Mouse (Mus musculus) heart, postnatal 0 days (tissue): ENCODE data around the gene Zbtb38. TPM values are rescaled to one million over a fixed set of nuclear protein-coding genes. Genes with fewer than 3 reads are reported as not detected.

Experiments
- ATAC-seq: fragments of 200-750 bp; cut with Nextera tagmentation; 2 replicates; pipeline ENCODE4 v1.8.0; 2017; ENCODE audit warnings: low read depth, moderate number of reproducible peaks, moderate library complexity; ENCODE audit not compliant: insufficient read depth
- DNase-seq: peaks from one replicate; pipeline ENCODE4 v3.0.0-alpha.2; 2016; ENCODE audit warnings: low spot score
- H3K27ac ChIP-seq: fragments of 300-500 bp; sonication (generic); 2 replicates; pipeline ENCODE4 v1.5.1; 2014; ENCODE audit warnings: low read depth, mild to moderate bottlenecking
- H3K27me3 ChIP-seq: fragments of 300-500 bp; sonication (generic); 2 replicates; pipeline ENCODE4 v1.6.1; 2014; ENCODE audit warnings: low read length, mixed read lengths; ENCODE audit not compliant: control insufficient read depth, insufficient read depth
- H3K36me3 ChIP-seq: fragments of 300-500 bp; sonication (generic); replicated peaks from 2 replicates; pipeline ENCODE4 v1.6.1; 2014; ENCODE audit warnings: low read length, mixed read lengths; ENCODE audit not compliant: control insufficient read depth, insufficient read depth
- H3K4me1 ChIP-seq: fragments of 300-500 bp; sonication (generic); 2 replicates; pipeline ENCODE4 v1.6.1; 2014; ENCODE audit warnings: antibody characterized with exemption; ENCODE audit not compliant: control insufficient read depth, insufficient read depth
- H3K4me2 ChIP-seq: fragments of 300-500 bp; sonication (generic); 2 replicates; pipeline ENCODE4 v1.6.1; 2014; ENCODE audit warnings: low read depth, mild to moderate bottlenecking, low read length, moderate library complexity
- H3K4me3 ChIP-seq: fragments of 300-500 bp; sonication (generic); 2 replicates; pipeline ENCODE4 v1.5.1; 2014; ENCODE audit warnings: low read depth, low read length
- H3K9ac ChIP-seq: fragments of 300-500 bp; sonication (generic); replicated peaks from 2 replicates; pipeline ENCODE4 v1.6.1; 2014; ENCODE audit warnings: low read depth, low read length, mixed read lengths
- H3K9me3 ChIP-seq: fragments of 300-500 bp; sonication (generic); replicated peaks from 2 replicates; pipeline ENCODE4 v1.6.1; 2016; ENCODE audit warnings: low read length; ENCODE audit not compliant: control insufficient read depth
- CTCF ChIP-seq: IDR thresholded peaks from 2 replicates; pipeline ENCODE4 v1.5.1; 2016; ENCODE audit warnings: antibody characterized with exemption, control low read depth, low read depth
- EP300 ChIP-seq: IDR thresholded peaks from 2 replicates; pipeline ENCODE4 v1.6.1; 2016; ENCODE audit warnings: antibody characterized with exemption, low read depth
- WGBS: fragments of 180-500 bp; shearing (Covaris S2); extraction: QIAGEN DNeasy Blood & Tissue Kit; methylation state at CpG from one replicate; pipeline ENCODE4 v1.1.7; 2014; 5-methylcytosine and 5-hydroxymethylcytosine counted together
- polyA plus RNA-seq: library from polyadenylated mRNA; unstranded; fragments of >200 nt; fragmentation: Nextera tagmentation; extraction: Ambion mirVana; gene quantifications from 2 replicates; pipeline ENCODE4 v1.2.1, GENCODE M21; 2015
- total RNA-seq: library from RNA; depleted of rRNA; stranded (reverse); fragments of >200 nt; gene quantifications from 2 replicates; pipeline ENCODE4 v1.2.3, GENCODE M21; 2014; ENCODE audit warnings: low replicate concordance

The Zbtb38 gene
- total and polyA plus RNA-seq, 2 experiments from 2014 or later, result 28.7 to 44.5 TPM

DNA sequence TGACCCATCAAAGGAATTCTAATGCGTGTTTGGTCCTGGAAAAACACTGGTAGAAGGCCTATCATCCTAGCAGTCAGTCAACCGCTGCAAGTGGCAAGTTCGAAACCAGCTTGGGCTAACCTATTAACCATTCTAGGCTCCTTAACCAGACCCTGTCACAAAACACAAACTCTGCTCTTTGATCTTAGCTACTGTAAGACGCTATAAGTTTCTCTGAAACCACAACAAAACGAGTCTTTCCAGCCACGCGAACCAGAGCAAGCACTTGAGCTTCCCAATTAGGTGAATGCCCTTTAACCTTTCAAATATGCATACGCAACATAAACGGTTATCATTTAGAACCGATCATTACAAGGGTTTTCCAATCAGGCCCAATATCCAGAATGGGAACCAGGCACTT is 33.7 kb downstream of the Zbtb38 start:
- ATAC-seq, result no peak
- H3K9ac ChIP-seq, result peak overlapping the region; percentile 99
- no peaks in the 10 kb centered on the region for H3K27me3 ChIP-seq
- TF ChIP-seq CTCF (no peak), EP300 (no peak)
- no peaks in the 10 kb centered on the region for H3K9me3 ChIP-seq
- peak overlapping the region; percentile 71 for H3K4me2 ChIP-seq
- H3K27ac ChIP-seq, result peak overlapping the region; percentile 99
- peaks cover 10% of the 10 kb centered on the region; the same call in 1 of the 2 replicates for H3K36me3 ChIP-seq
- WGBS, result 48% methylated on average over 10 of the region's 10 CpGs
- DNase-seq, result no peak
- H3K4me3 ChIP-seq, result peak overlapping the region; percentile 94
- peaks cover 14% of the 10 kb centered on the region for H3K4me1 ChIP-seq

DNA sequence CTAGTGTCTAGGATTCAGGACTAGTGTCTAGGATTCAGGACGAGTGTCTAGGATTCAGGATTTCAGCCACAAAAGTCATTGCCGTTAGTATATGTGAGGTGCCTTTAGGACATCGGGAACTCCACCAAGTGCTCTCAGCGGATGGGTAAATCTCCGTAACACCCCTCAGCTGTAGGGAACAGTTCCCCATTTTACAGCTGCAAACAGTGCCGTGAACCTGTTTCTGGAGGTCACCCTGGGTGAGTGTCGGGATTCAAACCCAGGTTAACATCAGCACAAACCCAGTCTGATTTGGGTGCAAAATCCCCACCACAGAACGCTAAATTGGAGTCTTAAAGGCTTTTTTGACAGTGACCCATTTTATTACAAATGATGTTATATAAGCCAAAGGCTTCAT is 34.2 kb downstream of the Zbtb38 start:
- whole genome bisulfite sequencing, result 86% methylated on average over 8 of the region's 8 CpGs
- Histone ChIP-seq H3K36me3 (peaks cover 10% of the 10 kb centered on the region; the same call in 1 of the 2 replicates), H3K4me2 (peak overlapping the region; percentile 71), H3K4me1 (peaks cover 14% of the 10 kb centered on the region), H3K4me3 (no peak overlapping the region), H3K9me3 (no peaks in the 10 kb centered on the region), H3K9ac (peak overlapping the region; percentile 99; the same call in 1 of the 2 replicates), H3K27ac (no peak overlapping the region), H3K27me3 (no peaks in the 10 kb centered on the region)
- TF ChIP-seq CTCF (no peak), EP300 (no peak)
- DNase-seq, result no peak
- no peak for ATAC-seq

DNA sequence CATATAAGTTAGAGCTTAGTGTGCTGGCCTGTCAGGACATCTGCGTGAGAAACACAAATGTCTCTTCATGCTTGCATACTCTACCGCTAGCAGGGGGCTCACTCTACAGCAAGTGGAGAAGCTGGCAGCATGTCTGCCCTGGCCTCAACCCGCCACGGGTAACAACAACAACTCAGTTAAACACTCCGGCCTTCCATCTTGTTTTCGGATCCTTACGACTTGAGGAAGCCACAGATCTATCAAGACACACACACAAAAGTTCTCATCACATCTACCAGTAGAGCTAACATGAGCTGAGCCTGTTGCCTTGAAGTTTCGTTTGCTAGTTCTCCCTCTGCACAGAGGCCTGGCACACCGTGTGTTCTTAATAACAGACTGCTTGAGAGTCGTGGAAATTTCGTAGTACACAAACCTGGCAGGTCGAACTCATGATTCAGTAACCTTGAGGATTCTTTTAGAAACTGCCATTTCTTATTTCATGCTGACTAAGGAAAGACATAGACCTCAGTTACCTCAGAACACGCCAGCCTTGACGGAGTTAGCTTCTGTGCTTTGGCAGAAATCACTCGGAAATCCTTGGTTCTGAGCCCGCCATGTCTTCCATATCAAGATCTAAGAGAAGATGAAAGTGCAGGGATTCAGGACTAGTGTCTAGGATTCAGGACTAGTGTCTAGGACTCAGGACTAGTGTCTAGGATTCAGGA is 34.8 kb downstream of the Zbtb38 start:
- no peak for ATAC-seq
- WGBS, result 93% methylated on average over 16 of the region's 16 CpGs
- no peaks in the 10 kb centered on the region for H3K9me3 ChIP-seq
- no peak overlapping the region for H3K4me2 ChIP-seq
- no peak overlapping the region for H3K27ac ChIP-seq
- H3K27me3 ChIP-seq, result no peaks in the 10 kb centered on the region
- H3K36me3 ChIP-seq, result peaks cover 10% of the 10 kb centered on the region; the same call in 1 of the 2 replicates
- peaks cover 14% of the 10 kb centered on the region for H3K4me1 ChIP-seq
- no peak overlapping the region for H3K9ac ChIP-seq
- no peak overlapping the region for H3K4me3 ChIP-seq
- no peak for DNase-seq
- TF ChIP-seq EP300 (no peak), CTCF (no peak)

DNA sequence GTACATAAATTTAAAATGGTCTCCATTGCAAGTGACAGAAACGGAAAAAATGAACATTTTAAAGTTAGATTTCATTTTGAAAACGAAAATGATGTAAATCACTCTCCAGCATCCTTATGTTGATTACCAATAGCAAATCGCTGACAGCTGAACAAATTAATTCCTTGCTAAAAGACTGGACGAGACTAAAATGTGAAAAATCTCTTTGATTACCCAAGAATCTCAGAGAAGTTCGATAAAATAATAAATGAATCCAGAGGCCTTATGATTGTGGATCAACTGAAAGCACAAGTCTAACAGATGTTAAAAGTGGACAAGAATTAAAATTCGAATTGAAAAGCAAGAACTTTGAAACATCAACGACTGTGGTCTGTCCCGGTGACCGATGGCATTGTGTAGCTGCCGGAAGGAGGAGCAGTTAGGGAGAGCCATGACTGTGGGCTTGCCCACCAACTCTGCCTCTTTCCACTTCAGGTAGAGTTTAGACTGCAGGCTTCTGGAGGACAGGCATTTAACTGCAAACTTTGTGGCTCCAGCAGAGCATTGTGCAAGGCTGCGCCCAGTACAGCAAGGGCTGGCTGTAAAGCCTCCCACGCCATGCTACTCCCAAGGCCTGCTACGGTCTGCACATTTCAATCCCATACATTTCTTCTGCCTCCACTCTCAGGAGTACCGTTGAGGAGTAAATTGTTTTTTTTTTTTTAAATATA is 35.7 kb downstream of the Zbtb38 start:
- no peaks in the 10 kb centered on the region for H3K27me3 ChIP-seq
- H3K36me3 ChIP-seq, result peaks cover 10% of the 10 kb centered on the region; the same call in 1 of the 2 replicates
- TF ChIP-seq CTCF (no peak), EP300 (no peak)
- peaks cover 21% of the 10 kb centered on the region for H3K4me1 ChIP-seq
- H3K4me3 ChIP-seq, result no peak overlapping the region
- DNase-seq (no peak), ATAC-seq (no peak)
- no peak overlapping the region for H3K4me2 ChIP-seq
- 86% methylated on average over 14 of the region's 14 CpGs for WGBS
- 0 out of 2 replicates have a peak overlapping the region, but pooled peaks have one; percentile 50 for H3K27ac ChIP-seq
- no peak overlapping the region for H3K9ac ChIP-seq
- H3K9me3 ChIP-seq, result no peaks in the 10 kb centered on the region

DNA sequence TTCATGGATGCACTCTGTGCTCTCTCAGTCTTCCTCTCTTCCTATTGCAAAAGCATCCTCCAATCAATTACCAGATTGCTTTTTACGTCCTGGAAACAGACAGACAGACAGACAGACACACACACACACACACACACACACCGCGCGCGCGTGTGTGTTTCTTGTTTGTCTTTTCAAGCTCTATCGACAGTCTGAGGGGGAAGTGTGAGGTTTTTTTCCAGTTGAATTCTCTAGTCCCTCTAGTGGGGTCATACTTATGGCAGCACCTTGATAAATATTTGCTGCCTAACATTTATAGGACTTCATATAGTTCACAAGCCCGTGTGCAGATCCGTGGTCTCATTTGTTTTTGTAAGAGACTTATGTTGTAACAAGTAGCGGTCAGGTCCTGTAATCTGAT is 36.5 kb downstream of the Zbtb38 start:
- ATAC-seq (no peak), DNase-seq (no peak)
- H3K27ac ChIP-seq, result peak overlapping the region; percentile 50
- no peaks in the 10 kb centered on the region for H3K27me3 ChIP-seq
- H3K4me2 ChIP-seq, result no peak overlapping the region
- peaks cover 18% of the 10 kb centered on the region for H3K4me1 ChIP-seq
- TF ChIP-seq EP300, result no peak
- no peak for TF ChIP-seq CTCF
- WGBS, result 80% methylated on average over 10 of the region's 10 CpGs
- no peak overlapping the region for H3K9ac ChIP-seq
- H3K36me3 ChIP-seq, result peaks cover 10% of the 10 kb centered on the region; the same call in 1 of the 2 replicates
- no peak overlapping the region for H3K4me3 ChIP-seq
- H3K9me3 ChIP-seq, result no peaks in the 10 kb centered on the region
